Mouse (Mus musculus) forebrain, embryonic 12.5 days (tissue): Measurements from ENCODE around the gene Rin2. TPM values are rescaled to one million over a fixed set of nuclear protein-coding genes. Genes with fewer than 3 reads are reported as not detected.

Experiments used
- ATAC-seq: fragments of 200-750 bp; cut with Nextera tagmentation; 2 replicates; pipeline ENCODE4 v1.8.0; 2017; ENCODE audit warnings: moderate TSS enrichment; ENCODE audit not compliant: low FRiP score
- H3K27ac ChIP-seq: fragments of 300-500 bp; sonication (generic); 2 replicates; pipeline ENCODE4 v1.5.1; 2016; ENCODE audit warnings: mild to moderate bottlenecking
- H3K27me3 ChIP-seq: fragments of 300-500 bp; sonication (generic); 2 replicates; pipeline ENCODE4 v1.6.1; 2016; ENCODE audit warnings: mild to moderate bottlenecking
- H3K36me3 ChIP-seq: fragments of 300-500 bp; sonication (generic); replicated peaks from 2 replicates; pipeline ENCODE4 v1.6.1; 2016; ENCODE audit warnings: mild to moderate bottlenecking
- H3K4me1 ChIP-seq: fragments of 300-500 bp; sonication (generic); 2 replicates; pipeline ENCODE4 v1.6.1; 2016
- H3K4me2 ChIP-seq: fragments of 300-500 bp; sonication (generic); 2 replicates; pipeline ENCODE4 v1.6.1; 2016; ENCODE audit warnings: mild to moderate bottlenecking, moderate library complexity
- H3K4me3 ChIP-seq: fragments of 300-500 bp; sonication (generic); replicated peaks from 2 replicates; pipeline ENCODE4 v1.5.1; 2016; ENCODE audit warnings: mild to moderate bottlenecking
- H3K9ac ChIP-seq: fragments of 300-500 bp; sonication (generic); 2 replicates; pipeline ENCODE4 v1.6.1; 2016; ENCODE audit warnings: mild to moderate bottlenecking
- H3K9me3 ChIP-seq: fragments of 300-500 bp; sonication (generic); 2 replicates; pipeline ENCODE4 v1.6.1; 2016
- WGBS: fragments of 180-500 bp; shearing (Covaris S2); methylation state at CpG from one replicate; pipeline ENCODE4 v1.1.7; 2016; 5-methylcytosine and 5-hydroxymethylcytosine counted together
- polyA plus RNA-seq: library from polyadenylated mRNA; unstranded; fragments of >200 nt; fragmentation: Nextera tagmentation; extraction: Ambion mirVana; gene quantifications from 2 replicates; pipeline ENCODE4 v1.2.1, GENCODE M21; 2016

The Rin2 gene
- polyA plus RNA-seq, 1 experiment from 2014 or later, result 14.0 TPM

DNA sequence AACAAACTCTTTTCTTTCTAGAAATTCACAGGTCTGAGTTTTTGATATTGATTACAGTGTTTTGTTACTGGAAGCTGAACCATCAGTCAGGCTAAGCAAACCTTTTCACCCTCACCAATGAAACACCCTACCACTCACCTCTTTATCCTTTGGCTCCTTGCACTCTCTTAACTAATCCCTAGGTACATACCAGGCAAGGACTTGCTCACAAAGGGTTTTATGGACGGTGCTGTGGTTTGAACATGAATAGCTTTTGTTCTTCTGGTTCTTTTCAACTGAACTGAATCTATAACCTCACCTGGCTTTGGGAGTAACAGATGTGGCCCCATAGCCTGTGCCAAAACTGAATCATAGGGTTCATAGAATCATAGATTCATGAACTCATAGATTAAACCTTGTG is 71.4 kb downstream of the Rin2 start:
- no peak overlapping the region for H3K4me2 ChIP-seq
- H3K27ac ChIP-seq, result no peak overlapping the region
- 35% methylated on average over 1 of the region's 1 CpGs for WGBS
- ATAC-seq, result no peak
- no peaks in the 10 kb centered on the region for H3K36me3 ChIP-seq
- peaks cover 2% of the 10 kb centered on the region; the same call in 1 of the 2 replicates for H3K4me1 ChIP-seq
- no peak overlapping the region for H3K4me3 ChIP-seq
- H3K9ac ChIP-seq, result no peak overlapping the region
- no peaks in the 10 kb centered on the region for H3K27me3 ChIP-seq
- no peaks in the 10 kb centered on the region for H3K9me3 ChIP-seq

DNA sequence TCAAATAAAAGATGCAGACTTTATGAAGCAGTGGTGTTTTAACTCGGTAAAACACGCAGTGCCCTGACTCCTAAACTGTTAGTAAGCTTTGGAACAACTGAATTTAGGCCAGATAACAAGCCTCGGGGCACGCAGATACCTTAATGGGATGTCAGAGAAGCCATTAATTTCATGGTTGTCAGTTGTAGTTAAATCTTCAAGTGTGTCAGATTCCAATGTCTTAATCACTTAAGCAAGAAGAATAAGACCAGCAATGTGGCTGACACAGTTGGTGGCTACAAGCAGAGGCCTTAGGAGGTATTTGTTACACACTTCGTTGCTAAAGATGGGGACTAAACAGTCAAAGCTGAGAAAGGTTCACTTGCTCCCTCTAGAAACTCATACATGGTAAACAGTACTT is 74.6 kb downstream of the Rin2 start:
- Histone ChIP-seq H3K4me2 (no peak overlapping the region), H3K27ac (no peak overlapping the region), H3K36me3 (no peaks in the 10 kb centered on the region), H3K9me3 (no peaks in the 10 kb centered on the region), H3K4me1 (peaks cover 2% of the 10 kb centered on the region; the same call in 1 of the 2 replicates), H3K4me3 (no peak overlapping the region), H3K27me3 (no peaks in the 10 kb centered on the region), H3K9ac (no peak overlapping the region)
- 66% methylated on average over 5 of the region's 5 CpGs for WGBS
- no peak for ATAC-seq

DNA sequence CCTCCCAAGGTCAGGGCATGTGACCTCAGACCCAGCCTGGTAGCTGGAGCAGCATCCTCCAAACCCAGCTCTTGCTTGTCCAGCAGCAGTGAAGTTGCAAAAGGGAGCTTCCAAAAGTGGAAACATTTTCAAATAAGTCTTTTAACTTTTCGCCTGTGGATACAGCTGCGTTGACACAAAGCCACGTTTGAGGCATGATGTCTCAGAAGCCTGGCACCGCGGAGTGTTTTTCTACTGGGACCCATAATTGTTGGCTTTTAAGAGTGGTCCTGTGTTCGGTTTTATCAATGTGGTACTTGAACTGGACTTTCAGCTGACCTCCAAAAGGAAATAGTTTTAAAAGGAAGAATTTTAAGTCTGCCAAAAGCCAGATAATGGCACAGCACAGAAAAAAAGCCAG is 77.6 kb downstream of the Rin2 start:
- Histone ChIP-seq H3K27ac (no peak overlapping the region), H3K4me2 (no peak overlapping the region), H3K36me3 (no peaks in the 10 kb centered on the region), H3K9me3 (no peaks in the 10 kb centered on the region), H3K9ac (no peak overlapping the region), H3K4me1 (peaks cover 6% of the 10 kb centered on the region; the same call in 1 of the 2 replicates), H3K4me3 (no peak overlapping the region), H3K27me3 (no peaks in the 10 kb centered on the region)
- WGBS, result 85% methylated on average over 6 of the region's 6 CpGs
- ATAC-seq, result no peak

DNA sequence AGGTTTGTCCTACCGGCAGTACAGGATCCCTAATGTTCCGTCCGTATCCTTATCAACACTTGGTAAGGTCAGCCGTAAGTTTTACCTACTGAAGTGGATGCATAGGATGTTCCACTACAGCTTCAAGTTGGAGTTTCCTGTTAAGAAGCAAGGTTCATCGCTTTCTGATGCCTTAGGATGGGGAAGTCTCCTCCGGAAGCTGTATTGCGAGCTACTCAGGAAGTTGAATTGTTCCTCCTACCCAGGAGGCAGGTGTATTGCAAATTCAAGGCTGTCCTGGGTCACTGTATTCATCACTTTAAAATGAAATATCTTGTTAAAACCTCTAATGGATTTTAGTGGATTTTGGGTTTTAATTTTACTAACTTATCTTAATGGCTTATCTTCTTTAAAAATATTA is 79.0 kb downstream of the Rin2 start:
- H3K27ac ChIP-seq, result no peak overlapping the region
- 93% methylated on average over 7 of the region's 7 CpGs for WGBS
- H3K27me3 ChIP-seq, result no peaks in the 10 kb centered on the region
- H3K4me3 ChIP-seq, result no peak overlapping the region
- ATAC-seq, result no peak
- no peak overlapping the region for H3K4me2 ChIP-seq
- H3K4me1 ChIP-seq, result peaks cover 6% of the 10 kb centered on the region; the same call in 1 of the 2 replicates
- H3K9me3 ChIP-seq, result no peaks in the 10 kb centered on the region
- no peaks in the 10 kb centered on the region for H3K36me3 ChIP-seq
- no peak overlapping the region for H3K9ac ChIP-seq

DNA sequence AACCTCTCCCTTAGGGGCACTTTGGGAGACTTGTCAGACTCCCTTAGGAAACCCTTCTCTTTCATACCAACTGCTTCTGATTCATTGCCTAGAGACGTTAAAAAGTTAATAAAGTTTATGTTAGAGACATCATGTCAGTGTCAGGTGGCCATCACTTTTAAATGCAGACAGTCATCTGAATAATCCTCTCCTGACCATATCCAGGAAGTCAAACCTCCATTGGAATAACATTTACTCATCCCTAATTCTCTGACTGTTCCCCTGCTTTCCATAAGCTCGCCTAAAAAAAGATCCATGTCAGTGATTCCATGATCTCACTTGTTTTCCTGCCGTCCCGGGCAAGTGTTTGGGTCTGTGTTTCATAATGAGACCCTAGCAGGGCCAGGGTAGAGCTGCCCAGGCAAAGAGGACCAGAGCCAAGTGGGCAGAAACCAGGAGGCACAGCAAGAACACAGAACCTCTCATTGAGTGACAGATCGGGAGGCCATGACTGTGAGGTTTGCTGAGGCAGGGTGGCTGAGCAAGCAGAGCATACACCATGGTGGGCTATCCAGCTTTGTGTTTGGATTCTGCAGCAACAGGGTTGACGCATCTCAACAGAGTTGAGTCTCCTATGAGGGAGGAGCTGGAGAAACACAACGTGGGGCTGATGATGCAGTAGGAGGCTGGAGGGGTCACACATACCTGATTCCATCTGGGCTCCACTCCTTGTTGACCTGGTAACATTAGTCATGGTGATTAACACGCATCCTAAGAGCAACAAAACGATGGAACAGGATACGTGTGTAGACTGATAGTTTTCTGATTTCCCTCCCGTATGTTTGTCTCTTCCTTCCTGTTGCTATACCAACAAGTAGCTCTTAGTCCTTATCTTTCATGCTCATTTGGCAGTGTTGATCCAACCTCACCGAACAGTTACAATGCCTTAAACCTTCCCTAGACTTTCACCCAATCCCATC is 81.1 kb downstream of the Rin2 start:
- no peaks in the 10 kb centered on the region for H3K27me3 ChIP-seq
- ATAC-seq, result no peak
- 86% methylated on average over 12 of the region's 12 CpGs for WGBS

DNA sequence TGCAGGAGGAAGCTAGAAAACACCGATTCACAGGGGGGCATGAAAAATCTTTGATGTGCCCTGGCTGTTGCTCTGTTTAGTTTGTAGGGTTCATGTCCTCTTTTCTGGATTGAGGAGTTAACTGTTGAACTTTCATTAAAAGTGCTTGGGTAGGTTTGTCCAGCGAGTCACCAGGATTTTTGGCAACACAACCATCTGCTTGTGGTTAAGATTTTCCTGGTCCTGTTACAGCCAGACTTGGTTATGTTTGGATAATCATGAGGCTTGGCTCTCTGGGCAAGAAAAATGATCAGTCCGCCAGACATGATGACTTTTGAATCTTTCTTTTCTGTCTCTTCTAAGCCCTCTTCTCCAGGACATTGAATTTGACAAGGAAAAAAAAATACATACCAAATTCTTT is 85.1 kb downstream of the Rin2 start:
- no peaks in the 10 kb centered on the region for H3K36me3 ChIP-seq
- H3K27ac ChIP-seq, result no peak overlapping the region
- H3K4me1 ChIP-seq, result peaks cover 3% of the 10 kb centered on the region; the same call in 1 of the 2 replicates
- H3K4me3 ChIP-seq, result no peak overlapping the region
- 82% methylated on average over 3 of the region's 3 CpGs for WGBS
- no peak overlapping the region for H3K9ac ChIP-seq
- no peak for ATAC-seq
- H3K27me3 ChIP-seq, result no peaks in the 10 kb centered on the region
- no peak overlapping the region for H3K4me2 ChIP-seq
- no peaks in the 10 kb centered on the region for H3K9me3 ChIP-seq

More for the DNA sequence above, 81.1 kb downstream of the Rin2 start:
- no peaks in the 10 kb centered on the region for H3K36me3 ChIP-seq
- H3K27ac ChIP-seq, result no peak overlapping the region
- peaks cover 3% of the 10 kb centered on the region; the same call in 1 of the 2 replicates for H3K4me1 ChIP-seq
- no peak overlapping the region for H3K4me3 ChIP-seq
- no peaks in the 10 kb centered on the region for H3K9me3 ChIP-seq
- H3K9ac ChIP-seq, result no peak overlapping the region
- no peak overlapping the region for H3K4me2 ChIP-seq

DNA sequence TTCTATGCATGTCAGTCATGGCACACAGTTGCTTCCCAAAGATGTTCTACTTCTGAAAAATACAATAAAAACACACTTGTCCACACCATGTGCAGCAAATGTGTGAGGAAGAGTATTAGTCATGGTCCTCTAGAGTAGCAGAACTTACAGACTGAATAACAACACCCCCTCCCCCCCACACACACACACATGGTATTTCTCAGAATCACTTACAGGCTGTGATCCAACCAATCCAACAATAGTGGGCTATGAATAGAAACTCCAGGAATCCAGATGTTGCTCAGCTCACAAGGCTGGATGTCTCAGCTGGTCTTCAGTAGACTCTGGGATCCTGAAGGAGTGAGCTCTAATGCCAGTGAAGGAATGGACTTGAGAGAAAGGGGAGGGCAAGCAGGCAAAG is 86.4 kb downstream of the Rin2 start:
- Histone ChIP-seq H3K36me3 (no peaks in the 10 kb centered on the region), H3K27me3 (no peaks in the 10 kb centered on the region), H3K4me3 (no peak overlapping the region), H3K4me2 (no peak overlapping the region), H3K27ac (no peak overlapping the region), H3K9me3 (no peaks in the 10 kb centered on the region), H3K9ac (no peak overlapping the region), H3K4me1 (peaks cover 3% of the 10 kb centered on the region; the same call in 1 of the 2 replicates)
- ATAC-seq, result no peak

DNA sequence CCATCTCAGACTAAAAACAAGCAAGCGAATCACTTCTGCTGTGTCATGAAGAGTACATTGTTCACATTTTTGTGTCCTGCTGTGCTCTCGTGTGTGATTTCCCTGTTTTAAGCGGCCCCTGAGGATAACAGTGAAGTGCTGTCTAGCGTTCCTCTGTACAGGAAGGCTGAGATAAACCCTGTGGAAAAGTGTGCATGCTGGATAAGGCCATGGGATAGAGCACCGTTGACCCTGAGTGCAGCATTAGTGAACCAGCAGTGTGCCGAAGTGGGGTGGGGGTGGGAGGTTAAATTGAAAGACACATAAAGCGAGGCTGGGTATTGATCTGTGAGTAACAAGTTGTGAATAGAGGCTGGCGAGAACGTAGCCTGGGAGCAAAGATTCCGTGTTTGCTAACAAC is 94.9 kb downstream of the Rin2 start:
- no peak overlapping the region for H3K4me3 ChIP-seq
- no peaks in the 10 kb centered on the region for H3K9me3 ChIP-seq
- ATAC-seq, result peak; percentile 49
- H3K27ac ChIP-seq, result no peak overlapping the region
- H3K4me2 ChIP-seq, result peak overlapping the region; percentile 28
- peaks cover 8% of the 10 kb centered on the region for H3K4me1 ChIP-seq
- H3K36me3 ChIP-seq, result no peaks in the 10 kb centered on the region
- H3K9ac ChIP-seq, result no peak overlapping the region
- H3K27me3 ChIP-seq, result peaks cover 36% of the 10 kb centered on the region
- 7% methylated on average over 10 of the region's 10 CpGs for WGBS

DNA sequence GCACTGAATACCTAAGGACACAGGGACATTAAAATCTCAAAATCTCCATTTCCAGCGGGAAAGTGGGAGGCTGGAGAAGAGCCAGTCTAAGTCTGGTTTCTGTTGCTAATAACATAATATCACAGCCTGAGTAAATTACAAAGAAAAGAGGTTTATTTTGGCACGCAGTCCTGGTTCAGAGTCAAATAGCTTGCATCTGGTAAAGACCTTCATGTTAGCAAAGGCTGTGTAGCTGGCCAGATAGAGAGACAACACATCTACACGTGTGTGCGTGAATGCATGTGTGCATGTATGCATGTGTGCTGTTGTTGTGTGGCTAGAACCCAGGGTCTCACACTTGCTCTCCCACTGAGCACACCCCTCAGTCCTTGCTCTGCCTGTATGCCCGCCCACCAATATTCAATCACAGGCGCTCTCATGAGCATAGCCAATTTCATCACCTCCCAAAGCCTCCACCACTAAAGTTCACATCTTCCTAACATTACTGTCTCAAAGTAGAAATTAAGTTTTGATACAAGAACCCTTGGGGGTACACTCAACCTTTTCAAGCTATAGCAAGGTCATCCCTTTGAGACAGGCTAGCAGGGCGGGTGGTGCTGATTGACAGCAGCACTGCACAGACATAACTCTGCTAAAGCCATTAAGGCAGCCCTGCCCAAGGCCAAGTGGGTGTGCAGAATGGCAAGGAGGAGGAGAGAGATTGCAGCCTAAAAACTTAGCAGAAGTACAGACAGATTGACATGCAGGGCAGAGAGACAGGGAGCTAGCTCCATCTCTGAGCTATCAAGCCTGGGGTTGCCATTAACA is 95.9 kb downstream of the Rin2 start:
- ATAC-seq, result no peak
- Histone ChIP-seq H3K4me1 (peaks cover 8% of the 10 kb centered on the region), H3K36me3 (no peaks in the 10 kb centered on the region), H3K4me3 (no peak overlapping the region), H3K9me3 (no peaks in the 10 kb centered on the region), H3K27ac (no peak overlapping the region), H3K27me3 (peaks cover 36% of the 10 kb centered on the region), H3K4me2 (no peak overlapping the region), H3K9ac (no peak overlapping the region)
- WGBS, result 81% methylated on average over 7 of the region's 7 CpGs

DNA sequence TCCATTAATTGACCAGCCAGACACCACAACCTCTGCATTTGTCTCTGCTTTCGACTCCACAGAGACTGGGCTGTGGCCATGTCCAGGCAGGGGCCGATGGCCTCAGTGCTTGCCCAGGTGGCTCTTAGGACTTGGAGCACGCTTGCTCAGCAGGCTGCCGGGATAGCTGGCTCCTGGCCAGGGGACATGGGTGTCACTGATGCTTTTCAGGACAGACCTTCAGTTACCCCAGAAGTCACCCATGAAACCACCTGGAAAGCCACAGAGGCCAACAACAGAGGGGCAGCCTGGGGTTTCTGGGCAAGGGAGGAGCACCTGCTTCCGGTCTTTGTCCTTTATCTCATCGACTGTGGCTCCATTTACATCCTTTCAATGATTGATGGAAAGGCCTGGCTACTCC is 108.2 kb downstream of the Rin2 start:
- no peak overlapping the region for H3K27ac ChIP-seq
- H3K4me3 ChIP-seq, result no peak overlapping the region
- no peaks in the 10 kb centered on the region for H3K9me3 ChIP-seq
- 82% methylated on average over 6 of the region's 6 CpGs for WGBS
- no peak overlapping the region for H3K4me2 ChIP-seq
- no peak for ATAC-seq
- no peaks in the 10 kb centered on the region for H3K36me3 ChIP-seq
- H3K4me1 ChIP-seq, result peaks cover 17% of the 10 kb centered on the region
- H3K27me3 ChIP-seq, result no peaks in the 10 kb centered on the region
- H3K9ac ChIP-seq, result no peak overlapping the region

DNA sequence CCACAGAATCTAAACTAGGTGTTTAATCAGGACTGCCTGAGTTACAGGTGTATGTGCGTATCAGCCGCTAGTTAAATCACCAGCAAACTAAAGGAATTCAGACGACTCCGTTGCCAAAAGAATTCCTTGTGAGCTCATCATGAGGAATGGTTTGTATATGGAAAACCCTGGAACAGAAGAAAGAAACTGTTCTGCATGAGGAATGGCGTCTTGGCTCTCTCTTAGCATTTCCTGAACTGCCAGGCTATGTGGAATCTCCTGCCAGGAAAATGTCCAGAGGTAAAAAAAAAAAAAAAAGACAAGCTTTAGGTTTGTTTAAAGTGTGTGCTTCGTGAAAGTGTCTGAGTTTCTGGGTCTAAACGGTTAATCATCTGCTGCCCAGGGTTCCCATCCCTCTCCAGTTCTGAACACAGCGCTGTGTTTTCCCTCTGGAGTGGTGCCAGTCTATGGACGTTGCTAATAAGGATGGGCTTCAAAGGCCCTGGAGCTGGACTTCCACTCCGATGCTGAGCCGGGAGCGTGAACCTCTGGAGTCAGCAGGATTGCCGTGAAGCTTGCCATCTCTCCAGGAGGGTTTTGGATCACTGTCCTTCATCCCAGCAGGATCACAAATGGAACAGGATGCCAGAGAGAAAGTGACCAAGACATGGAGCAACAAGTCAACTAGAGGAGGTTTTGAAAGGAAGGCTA is 109.4 kb downstream of the Rin2 start:
- 66% methylated on average over 13 of the region's 13 CpGs for WGBS
- H3K4me3 ChIP-seq, result no peak overlapping the region
- H3K4me2 ChIP-seq, result no peak overlapping the region
- no peak overlapping the region for H3K27ac ChIP-seq
- no peak for ATAC-seq
- no peaks in the 10 kb centered on the region for H3K9me3 ChIP-seq
- H3K36me3 ChIP-seq, result no peaks in the 10 kb centered on the region
- no peak overlapping the region for H3K9ac ChIP-seq
- peaks cover 17% of the 10 kb centered on the region for H3K4me1 ChIP-seq
- H3K27me3 ChIP-seq, result no peaks in the 10 kb centered on the region

DNA sequence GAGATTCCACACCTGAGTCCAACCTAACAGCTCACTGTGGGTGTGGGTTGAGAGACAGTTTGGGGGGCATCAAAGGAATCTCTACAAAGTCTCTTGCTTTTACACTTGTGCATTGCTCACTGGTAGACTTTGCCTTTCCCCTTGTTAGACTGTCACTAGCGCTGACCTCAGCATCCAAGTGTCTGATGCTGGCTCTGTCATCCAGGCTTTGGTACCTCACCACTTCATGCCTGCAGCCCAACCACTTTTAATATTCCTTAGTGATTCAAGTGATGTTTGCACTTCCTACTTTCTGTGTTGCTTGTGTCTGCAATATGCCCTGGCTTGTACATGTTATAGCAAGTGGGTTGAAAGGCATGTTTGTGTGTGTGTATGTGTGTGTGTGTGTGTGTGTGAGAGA is 109.9 kb downstream of the Rin2 start:
- WGBS, result 96% methylated on average over 1 of the region's 1 CpGs
- no peaks in the 10 kb centered on the region for H3K9me3 ChIP-seq
- no peak overlapping the region for H3K4me3 ChIP-seq
- peaks cover 17% of the 10 kb centered on the region for H3K4me1 ChIP-seq
- H3K27ac ChIP-seq, result no peak overlapping the region
- no peaks in the 10 kb centered on the region for H3K27me3 ChIP-seq
- ATAC-seq, result no peak
- H3K9ac ChIP-seq, result no peak overlapping the region
- H3K4me2 ChIP-seq, result no peak overlapping the region
- H3K36me3 ChIP-seq, result no peaks in the 10 kb centered on the region
